Mouse (Mus musculus): Measurements from ENCODE around the gene Ddx42. TPM values are rescaled to one million over a fixed set of nuclear protein-coding genes. Genes with fewer than 3 reads are reported as not detected.

Gene Ddx42
- polyA plus RNA-seq, 1 experiment from 2014 or later = 78.0 TPM

DNA sequence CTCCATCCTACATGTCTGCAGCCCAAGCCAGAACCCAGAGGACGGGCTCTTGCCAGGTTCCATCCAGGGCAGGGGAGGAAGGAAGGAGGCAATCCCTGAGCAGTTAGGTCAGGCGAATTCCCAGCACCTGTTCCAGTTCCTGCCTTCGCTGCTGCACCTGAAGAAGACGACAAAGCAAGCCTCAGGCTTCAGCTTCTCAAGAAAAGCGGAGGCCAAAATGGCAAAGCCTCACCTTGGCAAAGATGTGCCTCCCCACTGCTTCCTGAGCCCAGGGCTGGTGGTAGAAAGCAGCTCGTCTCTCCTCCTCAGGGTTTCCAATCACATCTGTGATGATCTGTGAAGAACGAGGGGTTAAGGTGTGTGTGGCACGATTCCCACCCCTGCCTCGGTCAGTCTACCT lies 47.2 kb downstream of the Ddx42 start:
- peaks cover 16% of the 10 kb centered on the region for H3K4me1 ChIP-seq (replicated peaks; ENCODE audit: control insufficient read depth, insufficient read depth, low read length)
- H3K9ac ChIP-seq = no peak overlapping the region
- no peaks in the 10 kb centered on the region for H3K9me3 ChIP-seq (ENCODE audit: control insufficient read depth, low read length)
- no peak overlapping the region for H3K4me3 ChIP-seq (replicated peaks; ENCODE audit: low read length)
- peaks cover 74% of the 10 kb centered on the region for H3K36me3 ChIP-seq (replicated peaks; ENCODE audit: control insufficient read depth, insufficient read depth)
- DNase-seq (ENCODE audit: low spot score) (no peak), ATAC-seq (ENCODE audit: low FRiP score) (no peak)
- no peak overlapping the region for H3K27ac ChIP-seq
- no peak overlapping the region for H3K4me2 ChIP-seq (replicated peaks)
- 90% methylated on average over 9 of the region's 9 CpGs for WGBS
- H3K27me3 ChIP-seq (ENCODE audit: control insufficient read depth, insufficient read depth, low read length) = no peaks in the 10 kb centered on the region

DNA sequence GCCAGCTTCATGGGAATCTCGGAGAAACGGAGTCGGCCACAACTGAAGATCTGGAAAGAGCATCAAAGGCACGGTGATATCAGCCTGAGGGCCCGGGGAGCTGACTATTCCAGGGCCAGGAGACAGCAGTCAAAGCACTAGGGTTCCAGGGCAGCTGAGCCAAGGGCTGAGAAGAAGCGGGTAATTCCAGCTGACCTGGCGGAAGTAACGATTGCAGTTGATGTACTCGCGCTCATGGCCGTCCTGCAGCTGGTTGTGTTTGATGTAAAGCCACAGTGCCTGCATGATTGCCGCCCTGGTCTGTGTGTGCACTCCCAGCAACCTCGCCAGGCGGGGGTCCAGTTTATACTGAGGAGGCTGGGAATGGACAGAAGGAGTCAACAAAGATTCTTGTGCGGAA lies 48.3 kb downstream of the Ddx42 start:
- H3K27me3 ChIP-seq (ENCODE audit: control insufficient read depth, insufficient read depth, low read length) = no peaks in the 10 kb centered on the region
- WGBS = 94% methylated on average over 15 of the region's 15 CpGs
- no peak overlapping the region for H3K4me3 ChIP-seq (replicated peaks; ENCODE audit: low read length)
- no peak overlapping the region for H3K9ac ChIP-seq
- ATAC-seq (ENCODE audit: low FRiP score) (no peak), DNase-seq (ENCODE audit: low spot score) (no peak)
- no peak overlapping the region for H3K4me2 ChIP-seq (replicated peaks)
- peaks cover 67% of the 10 kb centered on the region for H3K36me3 ChIP-seq (replicated peaks; ENCODE audit: control insufficient read depth, insufficient read depth)
- H3K27ac ChIP-seq = no peak overlapping the region
- no peaks in the 10 kb centered on the region for H3K9me3 ChIP-seq (ENCODE audit: control insufficient read depth, low read length)
- H3K4me1 ChIP-seq (replicated peaks; ENCODE audit: control insufficient read depth, insufficient read depth, low read length) = peaks cover 20% of the 10 kb centered on the region

DNA sequence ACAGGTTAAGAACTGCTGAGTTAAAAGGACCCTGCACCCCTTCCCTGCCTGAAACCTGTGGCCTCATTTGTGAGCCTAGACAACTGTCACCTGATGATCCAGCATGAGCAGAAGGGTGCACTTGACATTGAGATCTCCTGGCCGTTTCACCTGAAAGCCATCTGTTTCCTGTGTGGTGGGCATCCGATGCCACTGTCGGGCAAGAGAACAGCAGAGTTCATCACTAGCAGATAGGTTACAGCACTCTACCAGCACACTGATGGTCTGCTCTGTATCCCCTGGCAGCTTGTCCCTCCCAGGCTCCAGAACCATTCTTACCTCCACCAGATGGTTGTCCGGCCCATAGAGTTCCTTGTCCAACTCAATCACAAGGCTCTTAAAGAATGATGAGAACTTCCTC lies 48.8 kb downstream of the Ddx42 start:
- Histone ChIP-seq H3K27ac (no peak overlapping the region), H3K36me3 (replicated peaks; ENCODE audit: control insufficient read depth, insufficient read depth) (peaks cover 65% of the 10 kb centered on the region), H3K27me3 (ENCODE audit: control insufficient read depth, insufficient read depth, low read length) (no peaks in the 10 kb centered on the region), H3K9me3 (ENCODE audit: control insufficient read depth, low read length) (no peaks in the 10 kb centered on the region), H3K4me2 (replicated peaks) (no peak overlapping the region), H3K4me3 (replicated peaks; ENCODE audit: low read length) (no peak overlapping the region), H3K9ac (no peak overlapping the region), H3K4me1 (replicated peaks; ENCODE audit: control insufficient read depth, insufficient read depth, low read length) (peaks cover 20% of the 10 kb centered on the region)
- DNase-seq (ENCODE audit: low spot score) (no peak), ATAC-seq (ENCODE audit: low FRiP score) (no peak)
- WGBS = 97% methylated on average over 4 of the region's 4 CpGs

DNA sequence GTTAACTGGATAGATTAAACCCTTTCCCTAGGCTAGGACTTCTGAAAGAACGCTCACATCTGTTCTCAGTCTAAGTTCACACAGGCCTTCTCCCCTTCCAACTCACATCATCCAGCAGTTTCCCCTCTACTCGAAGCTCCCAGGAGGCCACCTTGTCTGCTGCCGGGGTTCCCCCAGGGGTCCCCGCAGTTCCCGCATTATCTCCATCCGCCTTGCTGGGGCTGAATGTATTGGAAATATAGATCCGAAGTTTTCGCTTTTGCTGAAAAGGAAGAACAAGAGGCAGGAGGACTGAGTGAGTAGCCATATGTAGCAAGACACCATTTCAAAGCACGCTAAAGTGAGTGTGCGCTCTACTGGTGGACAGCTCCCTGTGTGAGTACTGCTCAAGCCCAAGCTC lies 49.7 kb downstream of the Ddx42 start:
- 90% methylated on average over 10 of the region's 10 CpGs for WGBS

DNA sequence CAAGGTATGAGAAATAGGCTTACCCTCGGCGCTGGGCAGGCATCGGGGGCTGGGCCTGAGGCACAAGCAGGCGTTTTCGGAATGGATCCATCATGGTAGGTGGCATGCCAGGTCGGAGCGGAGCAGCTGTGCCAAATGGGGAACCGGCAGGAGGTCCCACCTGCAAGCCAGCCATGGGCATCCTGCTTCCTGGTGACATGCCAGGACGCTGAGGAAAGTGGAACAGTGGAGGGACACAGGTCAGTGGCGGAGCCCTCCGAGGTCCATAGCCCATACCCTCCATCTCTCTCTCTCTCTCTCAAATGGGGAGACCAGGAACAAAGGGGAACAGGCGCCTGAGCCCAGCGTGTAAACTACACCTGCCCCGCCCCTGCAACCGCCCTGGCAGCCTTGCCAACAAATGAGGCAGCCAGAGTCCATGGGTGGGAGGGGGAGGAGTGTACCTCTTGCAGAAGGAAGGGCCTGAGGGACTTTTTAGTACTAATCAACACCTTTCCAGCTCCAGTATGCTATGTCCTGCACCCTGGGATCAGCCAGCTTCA lies 50.7 kb downstream of the Ddx42 start:
- ATAC-seq (ENCODE audit: low FRiP score) (no peak), DNase-seq (ENCODE audit: low spot score) (no peak)
- no peaks in the 10 kb centered on the region for H3K9me3 ChIP-seq (ENCODE audit: control insufficient read depth, low read length)
- H3K4me2 ChIP-seq (replicated peaks) = peak overlapping the region; percentile 13
- no peak overlapping the region for H3K9ac ChIP-seq
- peaks cover 29% of the 10 kb centered on the region for H3K4me1 ChIP-seq (replicated peaks; ENCODE audit: control insufficient read depth, insufficient read depth, low read length)
- H3K4me3 ChIP-seq (replicated peaks; ENCODE audit: low read length) = no peak overlapping the region
- peaks cover 47% of the 10 kb centered on the region for H3K36me3 ChIP-seq (replicated peaks; ENCODE audit: control insufficient read depth, insufficient read depth)
- no peaks in the 10 kb centered on the region for H3K27me3 ChIP-seq (ENCODE audit: control insufficient read depth, insufficient read depth, low read length)
- WGBS = 69% methylated on average over 15 of the region's 15 CpGs
- peak overlapping the region; percentile 71 for H3K27ac ChIP-seq

More for the DNA sequence above, 49.7 kb downstream of the Ddx42 start:
- no peak for ATAC-seq (ENCODE audit: low FRiP score)
- Histone ChIP-seq H3K27ac (no peak overlapping the region), H3K36me3 (replicated peaks; ENCODE audit: control insufficient read depth, insufficient read depth) (peaks cover 57% of the 10 kb centered on the region), H3K27me3 (ENCODE audit: control insufficient read depth, insufficient read depth, low read length) (no peaks in the 10 kb centered on the region), H3K9ac (no peak overlapping the region), H3K4me3 (replicated peaks; ENCODE audit: low read length) (no peak overlapping the region), H3K4me2 (replicated peaks) (no peak overlapping the region), H3K4me1 (replicated peaks; ENCODE audit: control insufficient read depth, insufficient read depth, low read length) (peaks cover 25% of the 10 kb centered on the region), H3K9me3 (ENCODE audit: control insufficient read depth, low read length) (no peaks in the 10 kb centered on the region)
- no peak for DNase-seq (ENCODE audit: low spot score)

DNA sequence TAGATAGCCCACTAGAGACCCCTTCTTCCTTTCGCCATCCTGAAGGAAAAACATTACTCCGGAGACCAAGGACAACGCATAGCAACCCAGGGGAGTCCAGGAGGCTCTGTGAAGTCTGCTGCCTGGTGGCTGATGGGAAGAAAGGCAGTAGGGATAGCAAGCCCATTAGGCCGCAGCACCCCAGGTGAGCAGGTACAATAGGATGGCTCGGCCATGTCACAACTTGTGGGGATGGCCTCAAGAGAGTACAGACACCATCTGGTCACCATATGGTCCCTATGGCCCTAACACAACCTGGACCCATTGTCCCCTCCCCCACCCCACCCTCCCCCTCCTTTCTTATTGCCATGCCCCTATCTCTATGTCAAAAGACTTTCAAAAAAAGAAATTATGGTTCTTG lies 51.1 kb downstream of the Ddx42 start:
- H3K27me3 ChIP-seq (ENCODE audit: control insufficient read depth, insufficient read depth, low read length) = no peaks in the 10 kb centered on the region
- DNase-seq (ENCODE audit: low spot score) = no peak
- no peaks in the 10 kb centered on the region for H3K9me3 ChIP-seq (ENCODE audit: control insufficient read depth, low read length)
- H3K36me3 ChIP-seq (replicated peaks; ENCODE audit: control insufficient read depth, insufficient read depth) = peaks cover 42% of the 10 kb centered on the region
- no peak for ATAC-seq (ENCODE audit: low FRiP score)
- H3K4me1 ChIP-seq (replicated peaks; ENCODE audit: control insufficient read depth, insufficient read depth, low read length) = peaks cover 29% of the 10 kb centered on the region
- no peak overlapping the region for H3K9ac ChIP-seq
- 46% methylated on average over 5 of the region's 5 CpGs for WGBS
- H3K4me2 ChIP-seq (replicated peaks) = peak overlapping the region; percentile 13
- H3K27ac ChIP-seq = peak overlapping the region; percentile 71
- no peak overlapping the region for H3K4me3 ChIP-seq (replicated peaks; ENCODE audit: low read length)

DNA sequence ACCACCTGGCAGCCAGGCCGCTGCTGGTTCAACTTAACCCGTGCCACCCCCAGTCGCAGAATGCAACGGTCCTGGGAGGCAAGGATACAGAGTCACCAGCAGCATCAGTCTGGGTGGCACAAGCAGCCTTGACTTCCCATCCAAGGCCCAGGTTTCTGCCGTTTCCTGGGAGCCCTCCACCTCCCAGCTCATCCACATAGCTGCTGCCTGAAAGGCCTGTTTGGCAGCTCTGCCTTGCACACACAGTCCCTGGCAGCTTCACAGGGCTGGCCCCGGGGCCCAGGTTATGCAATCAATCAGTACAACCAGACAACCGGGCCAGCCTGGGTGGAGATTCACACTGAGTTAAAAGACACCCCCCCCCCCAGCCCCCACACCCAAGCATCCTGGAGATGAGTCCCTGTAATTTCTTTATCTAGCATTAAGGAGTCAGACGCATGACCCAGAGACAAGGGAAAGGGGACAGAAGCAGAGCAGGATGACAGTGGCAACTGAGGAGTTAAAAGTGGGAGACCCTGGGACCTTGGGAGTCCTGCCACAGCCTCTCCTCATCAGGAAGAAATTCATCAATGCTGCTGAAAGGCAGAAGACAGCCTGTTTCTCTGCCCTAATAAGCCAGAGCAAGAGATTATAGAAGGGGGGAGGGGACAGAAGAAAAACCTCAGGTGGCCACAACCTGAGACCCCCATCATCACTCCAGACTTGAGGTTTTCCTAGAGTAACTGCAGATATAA lies 51.8 kb downstream of the Ddx42 start:
- WGBS = 38% methylated on average over 8 of the region's 8 CpGs
- Histone ChIP-seq H3K9me3 (ENCODE audit: control insufficient read depth, low read length) (no peaks in the 10 kb centered on the region), H3K36me3 (replicated peaks; ENCODE audit: control insufficient read depth, insufficient read depth) (peaks cover 36% of the 10 kb centered on the region), H3K4me3 (replicated peaks; ENCODE audit: low read length) (no peak overlapping the region), H3K4me1 (replicated peaks; ENCODE audit: control insufficient read depth, insufficient read depth, low read length) (peaks cover 29% of the 10 kb centered on the region), H3K27ac (peak overlapping the region; percentile 71), H3K4me2 (replicated peaks) (peak overlapping the region; percentile 13), H3K9ac (peak overlapping the region; percentile 0; the same call in 1 of the 2 replicates), H3K27me3 (ENCODE audit: control insufficient read depth, insufficient read depth, low read length) (no peaks in the 10 kb centered on the region)
- DNase-seq (ENCODE audit: low spot score) = no peak
- ATAC-seq (ENCODE audit: low FRiP score) = no peak

DNA sequence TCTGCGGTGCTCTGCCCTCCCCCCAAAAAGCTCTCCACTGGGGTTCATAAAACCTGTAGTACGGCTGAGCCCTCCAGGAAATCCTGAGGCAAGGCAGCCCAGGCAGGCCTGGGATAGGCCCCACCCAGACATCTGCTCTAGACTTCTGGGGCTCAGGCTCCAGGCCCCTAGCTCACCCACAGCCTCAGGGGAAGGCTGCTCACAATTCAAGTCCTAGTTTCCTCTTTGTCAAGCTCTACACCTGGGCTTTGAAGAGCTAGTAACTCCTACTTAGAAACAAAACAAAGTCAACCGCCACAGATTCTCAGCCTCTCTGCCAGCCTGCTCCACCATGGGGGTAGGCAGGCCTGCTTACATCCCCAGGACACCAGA lies 52.3 kb downstream of the Ddx42 start:
- peak overlapping the region; percentile 0; the same call in 1 of the 2 replicates for H3K9ac ChIP-seq
- ATAC-seq (ENCODE audit: low FRiP score) = no peak

DNA sequence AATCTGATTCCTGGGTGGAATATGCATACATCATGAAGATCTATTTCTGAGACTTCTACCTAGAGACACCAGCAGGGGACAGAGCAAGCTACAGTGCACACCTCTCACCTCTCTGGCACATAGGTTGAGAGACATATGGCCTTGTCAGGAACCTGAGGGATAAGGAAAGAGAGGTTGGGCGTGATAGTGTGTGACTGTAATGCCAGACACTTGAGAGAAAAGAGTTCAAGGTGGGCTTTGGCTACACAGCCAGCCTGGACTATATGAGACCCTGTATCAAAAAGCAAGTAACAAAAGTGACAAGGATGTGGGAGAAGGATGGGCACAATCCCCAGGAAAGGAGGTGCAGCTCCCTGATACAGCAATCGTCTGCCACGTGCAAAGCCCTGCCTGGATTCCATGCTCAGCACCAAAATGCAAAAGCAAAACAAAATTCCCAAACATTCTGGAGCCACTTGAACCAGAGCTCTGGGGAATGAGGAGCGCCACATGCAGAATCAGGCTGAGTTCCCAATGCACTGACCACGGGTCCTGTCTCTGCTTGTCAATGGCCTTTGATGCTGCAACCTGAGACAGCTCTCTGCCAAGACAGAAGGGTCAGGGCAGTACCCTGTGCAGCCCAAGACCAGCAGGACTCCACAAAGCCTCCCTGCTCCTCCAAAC lies 54.5 kb downstream of the Ddx42 start:
- peak overlapping the region; percentile 87 for H3K4me3 ChIP-seq (replicated peaks; ENCODE audit: low read length)
- no peaks in the 10 kb centered on the region for H3K9me3 ChIP-seq (ENCODE audit: control insufficient read depth, low read length)
- DNase-seq (ENCODE audit: low spot score) (no peak), ATAC-seq (ENCODE audit: low FRiP score) (no peak)
- peak overlapping the region; percentile 83; the same call in 1 of the 2 replicates for H3K27ac ChIP-seq
- peak overlapping the region; percentile 80 for H3K4me2 ChIP-seq (replicated peaks)
- H3K9ac ChIP-seq = peak overlapping the region; percentile 94
- WGBS = 48% methylated on average over 5 of the region's 5 CpGs
- no peaks in the 10 kb centered on the region for H3K27me3 ChIP-seq (ENCODE audit: control insufficient read depth, insufficient read depth, low read length)
- H3K4me1 ChIP-seq (replicated peaks; ENCODE audit: control insufficient read depth, insufficient read depth, low read length) = peaks cover 29% of the 10 kb centered on the region
- H3K36me3 ChIP-seq (replicated peaks; ENCODE audit: control insufficient read depth, insufficient read depth) = peaks cover 8% of the 10 kb centered on the region

More for the DNA sequence above, 52.3 kb downstream of the Ddx42 start:
- Histone ChIP-seq H3K27ac (peak overlapping the region; percentile 71), H3K27me3 (ENCODE audit: control insufficient read depth, insufficient read depth, low read length) (no peaks in the 10 kb centered on the region), H3K4me2 (replicated peaks) (no peak overlapping the region; the same call in 1 of the 2 replicates), H3K9me3 (ENCODE audit: control insufficient read depth, low read length) (no peaks in the 10 kb centered on the region), H3K36me3 (replicated peaks; ENCODE audit: control insufficient read depth, insufficient read depth) (peaks cover 31% of the 10 kb centered on the region), H3K4me1 (replicated peaks; ENCODE audit: control insufficient read depth, insufficient read depth, low read length) (peaks cover 29% of the 10 kb centered on the region), H3K4me3 (replicated peaks; ENCODE audit: low read length) (no peak overlapping the region)
- WGBS = 31% methylated on average over 3 of the region's 3 CpGs
- no peak for DNase-seq (ENCODE audit: low spot score)
